Mouse (Mus musculus) cerebellum, adult 2 months (tissue): ENCODE measurements around the gene Myl3.

ENCODE experiments used
- CTCF ChIP-seq: fragments of 200-500 bp; IDR thresholded peaks from 2 replicates; pipeline ENCODE4 v1.5.1; 2011; ENCODE audit warnings: low read depth, mild to moderate bottlenecking, control low read depth, low read length, moderate library complexity, borderline replicate concordance; ENCODE audit not compliant: insufficient read depth
- POLR2A ChIP-seq: fragments of 200-500 bp; IDR thresholded peaks from 2 replicates; pipeline ENCODE4 v1.6.1; 2011; ENCODE audit warnings: low read length, control low read depth, borderline replicate concordance; ENCODE audit not compliant: insufficient read depth

- TF ChIP-seq CTCF = no peak
- TF ChIP-seq POLR2A = no peak
Observed at GRCm38 (mm10) chr9:110743456-110744323, 2.0 kb downstream of the Myl3 start.
